Mouse (Mus musculus): ENCODE measurements around the gene Gart.

Gart gene

DNA sequence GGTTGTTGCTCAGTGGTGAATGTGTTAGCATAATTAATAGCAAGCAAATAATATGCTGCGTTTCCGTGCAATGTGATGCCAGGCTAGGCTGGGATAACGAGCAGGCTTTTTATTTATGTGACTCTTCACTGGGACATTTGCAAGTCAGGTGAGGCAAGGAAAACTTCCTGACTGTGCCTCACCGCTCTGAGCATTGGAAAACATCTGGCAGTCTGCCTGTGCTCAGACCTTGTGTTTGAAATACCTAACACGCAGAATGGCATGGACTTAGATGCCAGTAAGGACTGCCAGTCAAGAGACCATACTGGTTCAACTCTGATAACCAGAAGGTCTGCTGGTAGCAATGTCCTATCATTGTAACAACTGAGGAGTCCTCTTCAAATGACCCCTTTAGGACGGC lies 41.6 kb downstream of the Gart start:
- peak; percentile 70 for DNase-seq

DNA sequence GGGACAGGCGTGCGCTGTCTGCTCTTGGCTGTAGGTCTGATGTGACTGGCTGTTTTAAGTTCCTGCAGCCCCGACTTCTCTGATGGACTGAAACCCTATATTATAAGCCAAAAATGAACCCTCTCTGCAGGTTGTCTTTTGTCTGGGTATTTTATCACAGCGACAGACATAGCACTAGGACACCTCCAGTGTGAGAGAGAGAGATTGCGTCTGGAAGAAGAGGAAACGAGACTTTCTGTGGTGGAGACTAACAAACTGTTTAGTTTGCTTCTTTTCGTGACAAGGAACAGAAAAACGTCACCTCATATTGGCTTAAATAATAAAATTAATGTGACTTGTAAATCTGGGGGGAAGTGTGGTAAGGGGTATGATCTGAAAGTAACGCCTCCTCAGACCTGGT lies 45.1 kb downstream of the Gart start:
- DNase-seq, result no peak

DNA sequence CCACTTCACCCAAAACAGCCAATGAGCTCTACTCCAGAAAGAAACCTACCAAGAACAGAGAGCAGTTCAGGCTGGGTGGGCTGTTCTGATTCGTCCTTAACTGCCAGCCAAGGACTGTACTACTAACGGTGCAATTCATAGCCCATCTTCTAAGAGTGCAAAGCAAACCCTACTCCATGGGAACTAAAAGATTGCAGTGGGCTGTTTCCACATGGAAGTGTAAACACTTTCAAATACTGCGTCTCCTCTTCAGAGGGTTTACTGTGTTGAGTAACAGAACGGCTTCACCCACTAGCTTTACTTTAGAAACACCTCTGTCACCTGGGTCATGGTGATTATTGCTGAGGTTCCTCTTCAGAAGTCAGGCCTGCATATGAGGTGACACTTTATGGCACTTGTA lies 45.7 kb downstream of the Gart start:
- DNase-seq, result no peak

DNA sequence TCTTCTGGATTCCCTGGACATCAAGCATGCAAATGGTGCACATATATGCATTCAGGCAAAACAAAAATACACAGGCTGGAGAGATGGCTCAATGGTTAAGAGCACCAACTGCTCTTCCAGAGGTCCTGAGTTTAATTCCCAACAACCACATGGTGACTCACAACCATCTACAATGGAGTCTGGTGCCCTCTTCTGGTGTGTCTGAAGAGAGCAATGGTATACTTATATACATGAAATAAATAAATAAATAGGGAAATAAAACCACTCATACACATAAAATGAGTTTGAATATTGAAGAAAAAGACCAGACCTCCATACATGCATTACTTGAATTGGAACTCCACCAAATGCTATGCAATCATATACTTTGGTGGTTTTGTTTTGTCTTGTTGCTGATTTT lies 47.5 kb downstream of the Gart start:
- DNase-seq, result no peak

DNA sequence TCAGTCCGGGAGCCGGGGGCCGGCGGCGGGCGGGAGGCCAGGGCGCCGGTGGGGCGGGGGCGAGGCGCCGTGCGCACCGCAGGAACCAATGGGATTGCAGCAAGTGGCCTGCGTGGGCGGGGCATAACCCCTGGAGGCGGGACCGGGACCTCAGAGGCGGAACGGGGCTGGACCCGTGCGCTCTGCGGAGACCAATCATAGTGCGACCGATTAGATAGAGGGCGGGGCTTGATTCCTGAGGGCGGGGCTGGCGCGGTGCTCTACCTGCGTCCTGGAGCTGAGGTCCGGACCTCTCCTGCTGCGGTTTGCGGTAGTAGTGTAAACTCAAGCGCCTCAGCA lies 49.1 kb downstream of the Gart start, which contains the start of gene Tmem50b:
Tmem50b (minus strand) TSS at position 129 of the 339 bp plus-strand sequence.
- peak; percentile 99 for DNase-seq

DNA sequence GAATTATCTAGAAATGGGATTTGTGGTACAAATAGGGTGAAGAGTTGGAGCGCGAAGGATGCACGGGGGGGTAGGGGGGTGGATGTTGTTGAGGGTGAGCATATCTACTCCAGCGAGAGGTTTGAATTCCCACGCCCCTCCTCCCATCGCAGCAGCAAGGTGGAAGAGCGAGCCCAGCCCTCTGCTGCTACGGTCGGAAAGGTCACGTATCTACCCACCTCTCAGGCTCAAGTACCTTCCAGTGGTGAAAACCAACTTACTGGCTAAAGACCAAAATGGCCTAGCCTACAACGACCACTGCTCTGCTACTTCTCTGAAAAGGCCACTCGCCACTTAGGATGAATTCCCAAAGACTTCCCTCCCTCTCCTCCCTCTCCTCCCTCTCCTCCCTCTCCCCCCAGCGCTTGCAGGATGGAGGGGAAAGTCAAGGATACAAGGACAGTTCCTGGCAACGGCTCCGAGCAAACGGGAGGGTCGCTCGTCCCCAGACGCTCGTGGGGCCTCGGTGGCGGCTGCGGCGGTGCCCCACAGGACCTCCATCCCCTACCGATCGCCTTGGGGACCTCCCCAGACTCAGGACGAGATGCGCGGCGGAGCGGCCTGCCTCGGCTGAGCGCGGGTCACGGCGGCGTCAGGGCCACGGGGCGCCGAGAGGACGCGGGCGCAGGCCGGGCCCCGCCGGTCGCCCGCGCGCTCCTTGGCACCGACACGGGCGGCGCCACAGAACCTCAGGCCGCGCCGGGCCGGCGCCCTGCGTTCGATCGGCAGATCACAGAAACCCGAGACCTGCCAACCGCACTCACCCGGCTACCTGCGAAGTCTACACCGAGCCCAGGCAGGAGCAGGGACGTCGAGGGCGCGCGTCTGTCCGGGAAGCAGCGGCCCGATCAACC lies 49.7 kb downstream of the Gart start:
- DNase-seq, result peak; percentile 28

DNA sequence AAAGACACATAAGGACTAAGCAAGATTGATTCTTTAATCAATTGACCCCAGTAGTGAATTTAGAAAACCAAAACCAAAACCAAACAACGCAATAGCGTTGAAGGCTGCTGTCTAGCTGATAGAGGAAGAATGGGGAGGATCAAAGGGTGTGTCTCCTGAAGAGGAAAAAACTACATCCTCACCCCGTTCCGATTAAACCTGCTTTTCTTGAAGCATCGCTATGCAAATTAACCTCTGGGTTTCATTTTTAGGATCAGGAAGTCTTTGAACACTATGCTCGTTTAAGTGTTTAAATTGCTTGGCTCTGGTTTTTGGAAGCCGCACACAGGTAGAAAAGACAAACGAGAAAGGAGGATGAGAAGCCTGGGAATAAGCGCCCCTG lies 50.4 kb downstream of the Gart start:
- DNase-seq, result no peak

DNA sequence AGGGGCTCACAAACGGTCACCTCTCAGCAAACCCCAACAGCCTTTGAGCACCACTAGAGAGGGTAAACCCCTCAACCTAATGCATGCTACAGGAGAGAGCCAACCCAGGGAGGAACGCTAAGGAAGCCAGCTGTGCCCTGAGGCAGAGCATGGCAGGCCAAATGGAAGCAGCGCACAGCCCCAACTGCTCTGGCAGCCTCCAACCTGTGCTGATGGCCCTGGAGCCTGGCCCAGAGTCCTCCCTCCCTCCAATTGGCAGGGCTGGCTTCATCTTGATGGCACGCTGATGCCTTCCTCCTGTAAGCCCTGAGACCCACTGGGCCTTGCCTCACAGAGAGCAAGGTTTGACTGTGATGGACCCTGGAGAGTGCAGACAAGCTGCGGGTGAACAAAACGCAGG lies 51.7 kb downstream of the Gart start:
- DNase-seq, result peak; percentile 57

DNA sequence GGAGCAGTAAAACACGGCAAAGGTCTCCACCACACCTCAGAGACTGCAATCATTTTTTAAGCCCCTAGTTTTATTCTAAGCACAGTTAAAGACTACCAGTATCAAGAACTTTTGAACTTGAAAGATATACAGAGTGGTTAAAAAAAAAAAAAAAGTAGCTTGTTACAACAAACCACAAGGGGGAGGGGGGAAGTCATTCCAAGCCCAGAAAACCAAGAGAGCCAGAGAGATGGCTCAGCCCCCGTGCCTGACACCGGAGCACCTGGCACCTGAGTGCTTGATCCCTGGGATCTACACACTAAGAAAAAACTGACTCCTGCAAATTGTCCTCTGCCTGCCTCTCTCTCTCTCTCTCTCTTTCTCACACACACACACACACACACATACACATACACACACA lies 53.5 kb downstream of the Gart start:
- DNase-seq, result no peak

DNA sequence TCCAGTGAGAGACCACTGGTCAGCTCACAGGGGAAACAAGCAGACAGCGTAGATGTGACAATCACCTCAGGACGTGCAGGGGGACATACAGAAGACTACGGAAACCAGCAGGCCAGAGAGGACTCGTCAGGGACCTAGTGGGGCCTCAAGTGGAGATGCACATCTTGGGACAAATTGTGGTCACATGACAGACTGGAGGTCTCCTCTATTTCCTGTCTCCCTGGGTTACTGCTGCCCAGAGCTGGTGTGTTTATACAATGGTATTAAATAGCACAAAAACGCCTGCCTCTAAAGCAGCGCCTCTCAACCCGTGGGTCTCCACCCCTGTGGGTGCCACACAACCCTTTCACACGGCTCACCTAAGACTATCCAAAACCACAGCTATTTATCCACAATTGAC lies 54.6 kb downstream of the Gart start:
- DNase-seq, result no peak

DNA sequence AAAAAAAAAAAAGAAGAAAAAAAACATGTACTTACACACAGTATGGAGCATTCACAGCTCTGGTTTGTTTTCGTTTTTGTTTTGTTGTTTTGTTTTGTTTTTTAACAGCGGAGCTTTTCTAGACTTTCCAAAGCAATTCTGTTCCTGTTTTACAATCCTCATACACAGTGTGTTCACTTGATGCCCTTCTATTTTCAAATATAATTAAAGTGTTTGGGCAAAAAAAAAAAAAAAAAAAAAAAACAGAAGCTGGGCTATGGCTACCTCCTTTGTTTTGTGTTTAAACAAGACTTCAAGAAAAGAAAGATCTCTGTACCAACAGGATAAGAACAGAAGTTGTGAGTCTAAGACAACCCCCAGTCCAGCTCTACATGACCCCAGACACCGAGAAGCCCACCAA lies 58.0 kb downstream of the Gart start:
- DNase-seq, result no peak

DNA sequence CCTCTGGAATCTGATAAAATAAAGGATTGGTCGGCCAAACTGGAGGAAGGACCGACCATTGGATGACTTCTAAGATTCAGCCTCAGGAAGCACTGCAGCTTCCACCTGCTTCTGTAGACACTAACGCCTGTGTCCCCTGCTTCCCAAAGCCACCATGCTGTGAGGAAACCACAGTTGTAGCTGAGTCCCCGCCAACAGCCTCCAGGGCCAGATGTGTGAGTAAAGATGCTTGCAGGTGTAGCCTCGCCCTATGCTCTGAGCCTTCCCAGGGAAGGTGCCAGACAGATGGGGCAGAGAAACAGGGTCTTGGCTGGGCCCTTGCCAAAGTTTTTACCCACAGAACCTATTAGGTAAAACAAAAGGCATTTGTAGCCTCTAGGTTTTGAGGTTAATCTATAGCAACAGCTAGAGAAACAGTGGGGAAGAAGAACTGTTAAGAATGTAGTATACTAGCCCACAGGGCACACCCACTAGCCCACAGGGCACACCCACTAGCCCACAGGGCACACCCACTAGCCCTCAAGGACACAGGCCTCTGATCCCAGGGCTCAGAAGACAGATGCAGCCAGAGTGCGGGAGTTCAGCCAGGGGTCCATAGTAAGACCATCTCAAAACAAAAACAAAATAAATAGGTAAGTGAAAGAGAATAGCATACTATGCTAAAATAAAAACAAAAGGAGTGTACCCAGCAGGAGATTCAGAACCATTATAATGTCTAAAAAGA lies 58.9 kb downstream of the Gart start:
- no peak for DNase-seq

DNA sequence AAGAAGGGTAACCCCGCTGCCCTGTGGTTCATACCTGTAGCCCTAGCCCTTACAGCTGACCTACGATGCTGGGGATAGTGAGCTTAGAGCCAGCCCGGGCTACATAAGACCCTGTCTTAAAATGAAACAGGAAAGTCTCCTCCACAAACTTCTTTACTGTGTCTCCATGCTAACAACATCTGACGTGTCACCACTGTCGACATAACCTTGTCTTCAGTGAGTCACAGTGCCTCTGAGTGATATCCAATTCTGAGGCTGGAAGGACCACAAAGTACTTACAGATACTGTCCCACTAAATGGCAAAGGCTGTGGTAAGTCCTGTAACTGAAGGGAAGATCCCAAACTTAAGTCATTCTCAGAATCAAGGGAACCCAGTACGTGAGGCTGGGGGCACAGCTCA lies 60.5 kb downstream of the Gart start:
- no peak for DNase-seq

DNA sequence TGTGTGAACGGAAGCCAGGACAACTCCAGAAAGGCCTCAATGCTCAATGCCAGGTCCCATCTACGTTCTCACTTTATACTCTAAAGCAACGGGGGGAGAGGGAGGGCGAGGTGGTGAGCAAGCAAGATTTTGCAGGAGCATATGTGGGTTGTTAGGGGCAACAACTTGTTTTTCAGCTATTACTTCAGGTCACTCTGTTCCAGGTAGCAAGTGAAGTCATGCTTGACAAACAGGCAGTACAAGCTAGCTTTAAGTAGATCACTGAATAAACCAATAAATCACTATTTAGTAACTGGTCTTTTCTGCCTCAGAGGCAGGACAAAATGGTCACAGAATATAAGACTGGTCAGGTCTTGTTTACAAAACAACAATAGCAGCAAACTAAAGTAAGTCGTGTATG lies 61.1 kb downstream of the Gart start:
- DNase-seq, result no peak

DNA sequence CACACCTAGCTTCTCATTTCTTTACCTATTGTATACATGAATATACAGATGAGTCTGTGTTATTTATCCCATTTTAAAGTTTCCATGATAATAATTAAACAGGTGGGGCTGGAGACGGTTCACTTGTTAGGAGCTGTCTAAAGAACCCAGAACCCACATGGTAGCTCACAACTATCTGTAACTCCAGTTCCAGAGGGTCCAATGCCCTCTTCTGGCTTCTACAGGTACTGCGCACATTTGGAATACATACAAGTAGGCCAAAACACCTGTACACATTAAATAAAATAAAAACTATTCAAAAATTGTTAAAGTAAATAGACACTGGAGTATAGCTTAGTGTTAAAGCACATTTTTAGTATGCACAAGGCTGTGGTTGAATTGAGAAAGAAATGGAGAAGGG lies 64.4 kb downstream of the Gart start:
- no peak for DNase-seq

DNA sequence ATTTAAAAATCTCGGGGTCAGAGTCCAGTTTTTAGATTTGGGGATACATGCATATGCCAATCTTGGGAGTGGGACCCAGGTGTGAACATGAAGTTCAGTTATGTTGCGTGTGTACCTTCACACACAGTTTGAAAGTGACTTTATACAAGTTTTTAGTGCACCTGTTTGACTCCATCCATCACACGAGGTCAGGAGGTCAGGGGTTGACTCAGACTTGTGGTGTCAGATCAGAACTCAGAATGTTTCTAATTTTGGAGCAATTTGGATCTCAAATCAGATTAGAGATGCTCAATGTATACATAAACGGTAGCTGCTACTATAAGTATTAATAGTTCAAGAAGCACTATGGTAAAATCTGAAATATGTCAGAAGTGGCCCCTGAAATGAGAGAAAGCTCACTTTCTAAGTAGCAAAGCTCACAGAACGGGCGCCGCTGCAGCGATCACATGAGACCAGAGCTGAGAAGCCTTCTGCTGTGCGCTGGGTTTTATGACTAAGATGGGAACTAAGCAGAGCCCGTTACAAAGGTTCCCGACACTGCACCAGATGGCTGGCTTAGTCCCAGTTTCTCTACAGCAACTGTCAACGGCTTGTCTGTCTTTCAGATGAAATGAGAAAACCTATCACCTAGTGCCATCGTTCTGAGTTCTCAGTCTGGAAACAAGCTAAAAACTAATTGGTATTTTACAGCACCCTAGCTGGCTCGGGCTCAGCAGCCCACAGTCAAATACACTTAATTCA lies 67.6 kb downstream of the Gart start:
- no peak for DNase-seq

DNA sequence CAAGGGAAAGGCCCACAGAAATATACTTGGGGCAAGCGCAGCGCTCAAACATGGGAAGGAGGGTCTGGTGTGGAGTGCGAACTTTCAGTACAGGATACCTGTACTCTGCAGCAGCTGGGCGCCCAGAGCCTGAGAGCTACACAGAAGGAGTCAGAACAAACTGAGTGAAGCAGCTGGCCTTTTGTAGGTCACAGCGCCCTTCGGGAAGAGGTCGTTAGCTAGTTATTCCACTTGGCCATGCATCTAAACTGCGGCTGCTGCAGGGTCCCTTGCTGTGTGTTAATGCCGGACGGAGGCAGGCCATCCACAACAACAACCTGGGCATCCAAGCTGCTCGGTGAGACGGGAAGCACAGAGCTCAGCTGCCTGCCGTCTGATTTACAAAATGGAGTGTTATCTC lies 71.6 kb downstream of the Gart start:
- peak; percentile 32 for DNase-seq

Data from kidney, adult 11 months (tissue).